Mouse (Mus musculus): ENCODE measurements around the gene Clcn6.

GRCm38 (mm10) chr4:148067346-148067745, 28.7 kb upstream of the Clcn6 start:
- no peak for TF ChIP-seq ZNF384 (IDR thresholded peaks at IDR 0.05; ENCODE audit: low read depth, low read length)
- TF ChIP-seq ZC3H11A (IDR thresholded peaks at IDR 0.05; ENCODE audit: borderline replicate concordance, low read depth, low read length), result no peak
